Mouse (Mus musculus) lung, postnatal 0 days (tissue): ENCODE measurements around the gene Sipa1l2.

Source experiments
- CTCF ChIP-seq: IDR thresholded peaks from 2 replicates; pipeline ENCODE4 v1.5.1; 2016; ENCODE audit warnings: antibody characterized with exemption, mild to moderate bottlenecking
- EP300 ChIP-seq: IDR thresholded peaks from 2 replicates; pipeline ENCODE4 v1.6.1; 2016; ENCODE audit warnings: antibody characterized with exemption, mild to moderate bottlenecking, control low read depth

DNA sequence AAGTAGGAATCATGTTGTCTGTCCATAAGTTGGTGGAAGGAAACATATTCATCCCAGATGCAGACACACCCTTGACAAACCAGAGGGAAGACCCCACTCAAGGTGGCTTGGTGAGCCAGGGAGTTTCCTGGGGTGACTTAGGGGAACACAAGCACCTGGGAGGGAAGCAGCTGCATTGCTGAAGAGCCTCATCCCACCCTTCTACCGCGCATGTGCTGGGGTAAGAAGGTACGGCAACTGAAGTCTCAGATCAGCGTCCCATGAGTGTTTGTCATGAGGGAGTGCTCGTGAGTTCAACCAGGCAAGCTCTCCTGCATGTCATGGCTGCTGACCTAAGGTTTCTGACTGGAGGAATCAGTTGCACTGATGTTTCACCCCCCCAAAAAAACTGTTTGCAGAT is 138.8 kb downstream of the Sipa1l2 start:
- no peak for TF ChIP-seq EP300
- TF ChIP-seq CTCF: no peak
